Mouse (Mus musculus): Measurements from ENCODE around the gene Gna12.

Gna12 gene

DNA sequence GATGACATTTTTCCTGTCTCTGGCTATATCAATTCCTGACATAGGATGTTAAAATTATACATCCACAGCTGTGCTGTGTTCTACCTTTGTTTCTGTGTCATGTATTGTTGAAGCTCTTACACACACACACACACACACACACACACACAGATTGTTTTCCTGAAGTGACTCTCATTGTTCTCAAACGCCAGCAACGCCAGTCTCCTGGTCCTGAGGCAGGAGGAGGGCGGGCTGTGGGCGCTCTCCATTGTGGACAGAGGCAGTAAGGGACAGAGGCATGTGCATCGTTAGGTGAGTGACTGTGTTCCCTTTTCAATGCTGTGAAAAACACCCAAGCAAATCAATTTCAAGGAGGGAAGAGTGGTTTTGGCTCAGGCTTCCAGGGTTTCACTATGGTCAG, 77.0 kb downstream of the Gna12 start:
- DNase-seq (ENCODE audit: low read depth, low spot score) = no peak

DNA sequence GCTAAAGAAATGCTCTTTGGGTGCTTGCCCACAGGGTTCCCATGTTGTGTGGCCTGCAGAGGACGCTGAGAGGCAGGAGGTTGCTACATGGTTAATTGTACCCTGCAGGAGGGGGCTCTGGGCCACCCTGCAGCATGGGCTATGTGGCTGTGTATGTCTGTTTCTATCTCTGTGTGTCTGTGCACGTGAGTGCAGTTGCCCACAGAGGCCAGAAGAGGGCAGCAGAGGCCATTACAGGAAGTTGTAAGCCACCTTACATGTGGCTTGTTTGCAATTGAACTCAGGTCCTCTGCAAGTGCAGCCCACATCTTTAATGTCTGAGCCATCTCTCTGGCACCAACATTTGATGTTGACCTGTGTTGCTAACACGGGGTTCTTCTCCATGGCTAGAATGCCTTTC, 77.6 kb downstream of the Gna12 start:
- DNase-seq (ENCODE audit: low read depth, low spot score) = no peak

GRCm38 (mm10) chr5:140752041-140752440, 78.2 kb downstream of the Gna12 start:
- no peak for DNase-seq (ENCODE audit: low read depth, low spot score)

DNA sequence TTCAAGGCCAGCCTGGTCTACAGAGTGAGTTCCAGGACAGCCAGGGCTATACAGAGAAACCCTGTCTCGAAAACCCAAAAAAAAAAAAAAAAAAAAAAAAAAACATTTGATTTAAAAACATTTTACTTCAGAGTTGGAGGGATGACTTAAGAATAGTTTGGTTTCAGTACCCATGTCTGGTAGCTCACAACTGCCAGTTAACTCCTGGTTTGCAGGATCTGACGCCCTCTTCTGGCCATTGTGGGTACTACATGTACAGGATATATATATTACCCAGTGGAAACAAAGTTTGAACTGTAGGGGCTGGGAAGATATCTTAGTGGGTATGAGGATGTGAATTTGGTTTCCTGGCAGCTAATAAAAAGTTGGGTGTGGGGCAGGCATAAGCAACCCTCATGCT, 79.3 kb downstream of the Gna12 start:
- DNase-seq (ENCODE audit: low read depth, low spot score) = no peak

GRCm38 (mm10) chr5:140749062-140749875, 81.0 kb downstream of the Gna12 start:
- DNase-seq (ENCODE audit: low read depth, low spot score) = peak; percentile 67

DNA sequence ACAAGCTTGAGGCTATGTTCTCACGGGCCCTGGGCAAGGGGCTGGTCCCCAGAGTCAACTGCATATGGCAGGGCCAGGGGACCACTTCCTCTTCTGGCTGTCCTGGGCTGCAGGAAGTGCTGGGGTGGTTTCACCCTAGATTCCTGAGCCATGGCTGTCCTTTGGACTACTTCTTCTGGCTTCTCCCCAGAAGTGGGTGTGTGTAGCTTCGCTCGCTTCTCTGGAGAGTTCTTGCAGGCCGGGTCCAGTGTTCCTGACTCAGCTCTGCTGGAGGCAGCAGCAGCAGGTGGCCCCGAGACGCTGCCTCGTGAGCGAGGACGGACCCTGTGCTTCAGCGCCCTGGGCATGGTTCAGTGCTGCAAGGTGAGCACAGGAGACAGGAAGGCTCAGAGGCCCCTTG, 81.8 kb downstream of the Gna12 start:
- no peak for DNase-seq (ENCODE audit: low read depth, low spot score)

DNA sequence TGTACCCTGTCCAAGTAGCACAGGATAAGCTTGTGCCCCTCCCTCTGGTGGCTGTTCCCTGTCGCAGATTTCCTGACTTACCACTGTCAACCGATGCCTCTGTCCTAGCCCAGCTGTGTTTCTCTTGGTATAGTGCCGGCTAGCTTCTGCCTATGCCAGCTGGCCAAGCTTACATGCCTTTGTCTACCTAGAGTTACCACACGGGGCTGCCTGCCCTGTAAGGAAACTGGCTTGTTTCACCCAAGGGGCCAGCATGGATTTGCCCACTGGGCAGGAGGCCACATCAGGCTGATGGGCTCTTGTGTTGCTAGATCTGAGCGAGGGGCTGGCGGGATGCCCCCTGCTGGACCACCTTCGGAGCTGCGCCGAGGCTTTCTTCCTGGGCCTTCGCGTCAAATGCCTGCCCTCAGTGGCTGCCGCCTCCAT, 86.5 kb downstream of the Gna12 start:
- no peak for DNase-seq (ENCODE audit: low read depth, low spot score)

DNA sequence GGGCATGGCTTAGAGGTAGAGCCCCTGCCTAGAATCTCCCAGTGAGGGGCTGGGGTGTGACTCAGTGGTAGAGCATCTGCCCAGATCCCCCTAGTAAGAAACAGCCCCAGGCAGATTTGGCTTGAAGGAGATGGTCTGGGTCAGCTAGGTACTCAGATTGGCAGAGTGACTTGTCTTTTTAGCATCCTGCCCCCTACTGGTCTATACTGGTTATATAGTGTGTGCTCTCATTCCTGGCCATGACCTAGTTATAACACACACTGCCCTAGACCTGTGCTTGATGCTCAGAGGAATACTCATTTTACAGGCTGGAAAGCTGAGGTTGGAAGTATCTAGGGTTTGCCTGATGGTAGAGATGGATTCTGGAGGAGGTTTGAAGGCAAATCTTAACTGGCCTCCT, 88.4 kb downstream of the Gna12 start:
- DNase-seq (ENCODE audit: low read depth, low spot score) = no peak

- DNase-seq (ENCODE audit: low read depth, low spot score) = no peak
Observed at GRCm38 (mm10) chr5:140741040-140741439, 89.2 kb downstream of the Gna12 start.

DNA sequence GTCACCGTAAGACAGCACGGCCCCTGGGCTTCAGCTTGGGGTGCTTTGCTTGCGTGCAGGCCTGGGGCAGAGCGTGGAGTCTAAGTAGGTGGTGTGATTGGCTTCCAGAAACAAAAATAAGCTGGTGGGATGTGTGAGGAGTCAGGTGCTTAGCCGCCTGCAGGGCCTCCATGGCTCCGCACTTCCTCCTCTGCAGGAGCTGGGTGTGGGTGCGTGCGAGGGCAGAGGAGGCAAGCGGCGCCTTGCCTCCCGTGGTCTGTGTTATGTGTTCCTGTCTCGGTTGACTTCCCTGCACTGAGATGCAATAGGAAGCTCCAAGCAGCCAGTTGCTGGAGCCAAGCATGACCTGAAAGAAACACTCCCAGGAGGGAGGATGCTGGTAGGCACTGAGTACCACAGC, 90.4 kb downstream of the Gna12 start:
- DNase-seq (ENCODE audit: low read depth, low spot score) = no peak

DNA sequence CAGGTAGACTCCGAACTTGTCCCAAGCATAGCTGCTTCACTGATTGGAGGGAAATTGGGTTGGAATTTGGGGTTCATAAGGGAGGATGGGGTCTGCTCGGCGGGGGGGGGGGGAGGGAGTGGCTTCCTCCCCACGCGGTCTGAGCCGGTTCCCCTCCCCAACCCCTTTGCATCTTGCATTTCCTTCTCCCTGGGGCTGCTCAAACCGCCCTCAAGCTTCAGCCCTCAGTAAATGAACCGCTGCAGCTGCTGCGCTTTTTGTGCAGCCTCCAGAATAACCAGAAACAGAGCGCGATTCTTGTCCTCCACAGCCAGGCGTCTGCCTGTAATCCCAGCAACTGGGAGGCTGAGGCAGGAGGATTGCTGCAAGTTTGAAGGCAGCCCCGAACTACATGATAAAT, 94.1 kb downstream of the Gna12 start:
- DNase-seq (ENCODE audit: low read depth, low spot score) = no peak

GRCm38 (mm10) chr5:140735297-140735696, 94.9 kb downstream of the Gna12 start:
- DNase-seq (ENCODE audit: low read depth, low spot score) = no peak

GRCm38 (mm10) chr5:140733336-140733735, 96.9 kb downstream of the Gna12 start:
- DNase-seq (ENCODE audit: low read depth, low spot score) = no peak

GRCm38 (mm10) chr5:140732195-140732594, 98.0 kb downstream of the Gna12 start:
- DNase-seq (ENCODE audit: low read depth, low spot score) = no peak

GRCm38 (mm10) chr5:140731040-140731797, 99.0 kb downstream of the Gna12 start:
- no peak for DNase-seq (ENCODE audit: low read depth, low spot score)

DNA sequence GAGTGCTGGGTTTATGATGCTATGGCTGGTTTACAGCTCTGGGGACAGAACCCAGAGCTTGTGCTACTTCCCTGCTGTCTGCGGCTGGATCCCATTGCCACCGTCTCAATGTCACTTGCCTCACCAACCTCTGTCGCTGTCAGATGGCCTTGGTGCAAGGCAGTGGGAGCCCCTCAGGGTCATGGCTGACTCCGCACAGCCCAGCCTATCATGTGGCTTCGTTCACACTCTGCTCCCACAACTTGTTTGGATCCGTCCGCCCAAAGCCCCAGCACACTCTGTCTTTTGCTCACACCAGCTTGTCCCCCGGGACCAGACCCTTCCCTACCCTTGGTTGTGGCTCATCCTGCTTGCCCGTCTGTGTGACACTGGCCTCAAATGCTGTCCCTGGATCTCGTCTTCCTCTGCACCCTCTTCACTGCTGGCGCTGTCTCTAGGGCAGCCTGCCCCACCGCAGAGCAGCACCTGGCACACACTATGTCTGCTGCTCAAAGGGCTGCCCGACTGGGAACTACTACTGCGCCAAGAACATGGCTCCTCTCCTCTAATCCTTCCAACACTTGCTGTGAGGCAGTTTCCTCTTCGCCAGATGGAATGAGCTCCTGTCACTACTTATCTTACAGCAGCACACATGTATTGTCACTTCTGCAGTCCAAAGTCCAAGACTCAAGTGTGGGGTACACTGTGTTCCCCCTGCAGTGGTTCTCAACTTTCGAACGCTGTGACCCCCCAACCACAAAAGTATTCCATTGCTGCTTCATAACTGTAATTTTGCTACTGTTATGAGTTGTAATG, 103.1 kb downstream of the Gna12 start:
- DNase-seq (ENCODE audit: low read depth, low spot score) = no peak

DNA sequence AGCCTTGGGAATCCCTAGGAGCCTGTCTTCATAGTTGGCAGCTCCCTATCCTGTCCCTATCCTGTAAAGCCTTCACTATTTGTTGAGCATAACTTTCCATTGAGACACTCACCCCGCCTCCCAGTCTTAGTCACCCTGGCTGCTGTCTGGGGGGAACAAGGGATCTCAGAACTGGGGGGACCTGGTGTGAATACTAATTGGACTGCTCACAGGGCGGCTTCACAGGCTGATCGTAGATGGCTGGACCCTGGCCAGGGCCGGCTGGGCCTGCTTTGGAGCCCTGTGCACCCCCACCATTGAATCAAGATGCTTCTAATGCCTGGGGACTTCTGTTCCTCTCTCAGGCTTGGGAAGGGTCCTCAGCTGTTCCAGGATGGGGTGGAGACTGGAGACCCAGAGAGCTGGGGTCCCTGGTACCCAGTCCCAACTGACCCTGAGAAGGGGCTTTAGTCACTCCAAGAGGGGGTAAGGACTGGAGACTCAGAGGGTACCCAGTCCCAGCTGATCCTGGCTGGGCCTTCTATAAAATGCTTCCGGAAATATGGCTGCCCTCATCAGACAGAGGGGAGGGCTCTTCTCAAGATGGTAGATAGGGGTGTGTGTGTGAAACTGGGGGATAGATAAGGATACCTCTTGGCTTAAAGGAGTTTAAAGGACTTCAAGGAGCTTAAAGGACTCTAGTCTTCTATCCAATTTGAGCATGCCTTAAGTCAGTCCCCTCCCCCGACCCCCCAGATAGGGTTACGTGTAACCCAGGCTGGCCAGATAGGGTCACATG, 104.0 kb downstream of the Gna12 start:
- DNase-seq (ENCODE audit: low read depth, low spot score) = no peak

GRCm38 (mm10) chr5:140723822-140724221, 106.4 kb downstream of the Gna12 start, which contains the start of gene Amz1:
TSS of gene Amz1 (plus strand) at chr5:140724127.
- no peak for DNase-seq (ENCODE audit: low read depth, low spot score)

- no peak for DNase-seq (ENCODE audit: low read depth, low spot score)
Observed at GRCm38 (mm10) chr5:140722121-140722520, 108.1 kb downstream of the Gna12 start.

DNA sequence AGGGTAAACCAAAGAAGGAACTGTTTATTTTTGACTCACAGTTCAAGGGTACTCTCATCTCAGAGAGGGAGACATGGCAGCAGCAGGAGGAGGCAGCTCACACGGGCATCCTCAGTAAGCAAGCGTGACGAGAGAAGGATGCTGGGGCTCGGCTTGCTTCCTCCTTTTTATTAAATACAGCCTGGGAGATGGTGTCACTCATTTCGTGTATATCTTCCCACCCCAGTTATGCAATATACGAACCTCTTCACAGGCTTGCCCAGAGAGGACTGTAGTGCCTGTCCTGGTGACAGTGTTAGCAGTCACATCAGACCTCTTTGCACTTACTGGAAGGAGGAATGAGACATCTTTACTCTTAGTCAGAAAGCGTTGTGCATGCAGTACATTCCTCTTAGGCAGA, 109.5 kb downstream of the Gna12 start:
- DNase-seq (ENCODE audit: low read depth, low spot score) = no peak

DNA sequence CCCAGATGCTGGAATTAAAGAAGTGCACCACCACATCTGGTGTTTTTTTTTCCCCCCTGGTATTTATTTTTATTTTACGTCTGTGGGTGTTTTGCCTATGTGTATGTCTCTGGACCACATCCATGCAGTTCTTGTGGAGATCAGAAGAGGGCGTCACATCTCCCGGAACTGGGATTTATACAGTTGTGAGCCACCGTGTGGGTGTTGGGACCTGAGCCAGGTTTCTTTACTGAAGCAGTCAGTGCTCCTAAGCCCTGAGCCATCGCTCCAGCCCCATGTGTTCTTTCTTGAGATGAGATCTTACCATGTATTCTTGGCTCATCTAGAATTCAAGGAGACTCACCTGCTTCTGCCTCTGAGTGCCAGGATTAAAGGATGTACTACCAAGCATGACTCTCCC, 119.2 kb downstream of the Gna12 start:
- no peak for DNase-seq (ENCODE audit: low read depth, low spot score)

All from embryo, embryonic 11.5 days (tissue).